Mouse (Mus musculus): Measurements from ENCODE around the gene Ccs. TPM values are rescaled to one million over a fixed set of nuclear protein-coding genes. Genes with fewer than 3 reads are reported as not detected.

The Ccs gene
- total and polyA plus RNA-seq, 3 experiments: 63.8 to 107 (median 102) TPM

- DNase-seq: no peak
These were observed 56.2 kb downstream of the Ccs start for GRCm38 (mm10) chr19:4782891-4783290.

Other genes starting within 250 kb of the Ccs start
- 1 to 10 TPM; 3.3 to 6.7 TPM for gene Lrfn4, start 223.7 kb downstream of the Ccs start, total RNA-seq (2021)
- gene Lrfn4, start 223.7 kb downstream of the Ccs start, polyA plus RNA-seq (2012; rRNA removed): 17.1 and 22.1 TPM in 2 replicates
- 10 to 100 TPM; 34.8 to 44.2 TPM for gene Rce1, start 213.7 kb downstream of the Ccs start, total RNA-seq (2021)
- gene Rce1, start 213.7 kb downstream of the Ccs start, polyA plus RNA-seq (2012; rRNA removed): 125 and 141 TPM in 2 replicates
- under 1 TPM in 1 of 2 experiments, not detected in 1; 0.12 TPM for gene Gm960, start 140.7 kb downstream of the Ccs start, total RNA-seq (2021)
- gene Gm960, start 140.7 kb downstream of the Ccs start, polyA plus RNA-seq (2012; rRNA removed): 0.27 and 2.3 TPM in 2 replicates
- under 1 TPM; 0.58 to 0.83 TPM for gene Sptbn2, start 128.2 kb downstream of the Ccs start, total RNA-seq (2021)
- 0.30 and 0.42 TPM in 2 replicates for gene Sptbn2, start 128.2 kb downstream of the Ccs start, polyA plus RNA-seq (2012; rRNA removed)
- 10 to 100 TPM; 12.4 to 17.9 TPM for gene Rbm4b, start 82.8 kb downstream of the Ccs start, total RNA-seq (2021)
- 5.8 and 7.4 TPM in 2 replicates for gene Rbm4b, start 82.8 kb downstream of the Ccs start, polyA plus RNA-seq (2012; rRNA removed)
- gene Rbm4, start 45.4 kb downstream of the Ccs start, total RNA-seq (2021): 10 to 100 TPM; 50.2 to 72.7 TPM
- gene Rbm4, start 45.4 kb downstream of the Ccs start, polyA plus RNA-seq (2012; rRNA removed): 11.8 and 14.7 TPM in 2 replicates
- 10 to 100 TPM; 15.3 to 25.3 TPM for gene Gm21992, start 27.7 kb downstream of the Ccs start, total RNA-seq (2021)
- gene Gm21992, start 27.7 kb downstream of the Ccs start, polyA plus RNA-seq (2012; rRNA removed): 24.1 and 31.9 TPM in 2 replicates
- gene Rbm14, start 27.7 kb downstream of the Ccs start, total RNA-seq (2021): 10 to 100 TPM; 37.9 to 45.9 TPM
- 83.4 and 97.2 TPM in 2 replicates for gene Rbm14, start 27.7 kb downstream of the Ccs start, polyA plus RNA-seq (2012; rRNA removed)
- under 1 TPM; 0.17 to 0.20 TPM for gene Ccdc87, start within 50 bp of the Ccs start, total RNA-seq (2021)
- 0.09 TPM in 1 of 2 replicates, not detected in the other for gene Ccdc87, start within 50 bp of the Ccs start, polyA plus RNA-seq (2012; rRNA removed)
- gene Ctsf, start 15.8 kb upstream of the Ccs start, total RNA-seq (2021): 100 to 1,000 TPM; 214 to 421 TPM
- 1,208 and 1,259 TPM in 2 replicates for gene Ctsf, start 15.8 kb upstream of the Ccs start, polyA plus RNA-seq (2012; rRNA removed)
- gene Actn3, start 38.6 kb upstream of the Ccs start, total RNA-seq (2021): 1 to 10 TPM in 1 of 2 experiments, under 1 TPM in 1; 0.43 to 1.0 TPM
- gene Actn3, start 38.6 kb upstream of the Ccs start, polyA plus RNA-seq (2012; rRNA removed): 0.16 and 0.47 TPM in 2 replicates
- gene Zdhhc24, start 39.3 kb upstream of the Ccs start, total RNA-seq (2021): 10 to 100 TPM; 16.7 to 21.8 TPM
- gene Zdhhc24, start 39.3 kb upstream of the Ccs start, polyA plus RNA-seq (2012; rRNA removed): 78.3 and 80.4 TPM in 2 replicates
- gene Bbs1, start 67.3 kb upstream of the Ccs start, total RNA-seq (2021): 10 to 100 TPM in 1 of 2 experiments, 1 to 10 TPM in 1; 5.9 to 13.9 TPM
- 6.1 and 6.2 TPM in 2 replicates for gene Bbs1, start 67.3 kb upstream of the Ccs start, polyA plus RNA-seq (2012; rRNA removed)
- 100 to 1,000 TPM in 1 of 2 experiments, 10 to 100 TPM in 1; 93.0 to 104 TPM for gene Dpp3, start 89.0 kb upstream of the Ccs start, total RNA-seq (2021)
- 259 and 313 TPM in 2 replicates for gene Dpp3, start 89.0 kb upstream of the Ccs start, polyA plus RNA-seq (2012; rRNA removed)
- 10 to 100 TPM in 1 of 2 experiments, 1 to 10 TPM in 1; 8.9 to 11.8 TPM for gene Peli3, start 103.8 kb upstream of the Ccs start, total RNA-seq (2021)
- 15.4 and 16.5 TPM in 2 replicates for gene Peli3, start 103.8 kb upstream of the Ccs start, polyA plus RNA-seq (2012; rRNA removed)
- gene Mrpl11, start 122.8 kb upstream of the Ccs start, total RNA-seq (2021): 10 to 100 TPM; 43.1 to 60.6 TPM
- gene Mrpl11, start 122.8 kb upstream of the Ccs start, polyA plus RNA-seq (2012; rRNA removed): 16.3 and 19.7 TPM in 2 replicates
- gene Npas4, start 151.0 kb upstream of the Ccs start, total RNA-seq (2021): under 1 TPM; 0.43 to 0.55 TPM
- 1.1 and 1.3 TPM in 2 replicates for gene Npas4, start 151.0 kb upstream of the Ccs start, polyA plus RNA-seq (2012; rRNA removed)
- gene Slc29a2, start 184.5 kb upstream of the Ccs start, total RNA-seq (2021): 1 to 10 TPM; 4.3 to 6.9 TPM
- 12.6 and 13.4 TPM in 2 replicates for gene Slc29a2, start 184.5 kb upstream of the Ccs start, polyA plus RNA-seq (2012; rRNA removed)
- 10 to 100 TPM; 27.8 to 44.9 TPM for gene B4gat1, start 199.5 kb upstream of the Ccs start, total RNA-seq (2021)
- 49.9 and 51.8 TPM in 2 replicates for gene B4gat1, start 199.5 kb upstream of the Ccs start, polyA plus RNA-seq (2012; rRNA removed)
- 1 to 10 TPM; 1.6 to 2.6 TPM for gene AC124502.3, start 199.6 kb upstream of the Ccs start, total RNA-seq (2021)
- 0.55 and 0.89 TPM in 2 replicates for gene AC124502.3, start 199.6 kb upstream of the Ccs start, polyA plus RNA-seq (2012; rRNA removed)
- gene Brms1, start 202.0 kb upstream of the Ccs start, total RNA-seq (2021): 10 to 100 TPM; 28.5 to 28.8 TPM
- 30.3 and 36.2 TPM in 2 replicates for gene Brms1, start 202.0 kb upstream of the Ccs start, polyA plus RNA-seq (2012; rRNA removed)
- 1 to 10 TPM; 3.1 to 9.6 TPM for gene Rin1, start 211.1 kb upstream of the Ccs start, total RNA-seq (2021)
- gene Rin1, start 211.1 kb upstream of the Ccs start, polyA plus RNA-seq (2012; rRNA removed): 8.8 and 11.6 TPM in 2 replicates
- gene Cd248, start 228.7 kb upstream of the Ccs start, total RNA-seq (2021): 10 to 100 TPM; 10.4 to 19.8 TPM
- 23.4 and 24.1 TPM in 2 replicates for gene Cd248, start 228.7 kb upstream of the Ccs start, polyA plus RNA-seq (2012; rRNA removed)
- 1 to 10 TPM; 1.2 to 2.9 TPM for gene Tmem151a, start 246.2 kb upstream of the Ccs start, total RNA-seq (2021)
- 4.8 and 5.0 TPM in 2 replicates for gene Tmem151a, start 246.2 kb upstream of the Ccs start, polyA plus RNA-seq (2012; rRNA removed)
- gene Yif1a, start 249.2 kb upstream of the Ccs start, total RNA-seq (2021): 10 to 100 TPM; 69.5 to 82.3 TPM
- gene Yif1a, start 249.2 kb upstream of the Ccs start, polyA plus RNA-seq (2012; rRNA removed): 135 and 147 TPM in 2 replicates